Mouse (Mus musculus) kidney, postnatal 4 days (tissue): ENCODE data around the gene 1700109H08Rik.
"Not testable (repeated sequence)": the region's sequence is repeated elsewhere in the genome, so short reads cannot be mapped to it uniquely, and the experiment has no call there.

Experiments used
- DNase-seq, 2 experiments: peaks; one replicate each; pipeline ENCODE4 v3.0.0; 2021; ENCODE audit warnings: mixed read lengths in 2 of 2

The 1700109H08Rik gene

GRCm38 (mm10) chr5:3600298-3600697 lies 28.9 kb downstream of the 1700109H08Rik start:
- no peak for DNase-seq

DNA sequence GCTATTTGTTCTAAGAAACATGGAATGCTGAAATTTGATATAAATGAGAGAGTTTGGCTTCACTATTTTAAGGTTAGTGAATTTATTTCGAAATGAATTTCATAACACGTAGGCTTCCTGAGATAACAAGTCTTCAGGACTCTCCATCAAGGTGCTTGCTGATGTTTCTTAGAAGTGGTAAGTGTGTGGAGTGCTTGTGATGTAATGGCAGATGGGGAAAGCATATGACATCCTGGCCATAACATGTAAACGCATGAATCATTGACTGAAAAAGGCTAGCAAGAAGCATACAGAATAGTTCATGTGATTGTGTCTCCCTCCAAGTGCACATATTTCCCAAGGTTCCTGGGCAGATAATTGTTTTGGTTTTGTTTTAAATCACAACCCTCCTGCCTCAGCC lies 29.4 kb downstream of the 1700109H08Rik start:
- DNase-seq: no peak

DNA sequence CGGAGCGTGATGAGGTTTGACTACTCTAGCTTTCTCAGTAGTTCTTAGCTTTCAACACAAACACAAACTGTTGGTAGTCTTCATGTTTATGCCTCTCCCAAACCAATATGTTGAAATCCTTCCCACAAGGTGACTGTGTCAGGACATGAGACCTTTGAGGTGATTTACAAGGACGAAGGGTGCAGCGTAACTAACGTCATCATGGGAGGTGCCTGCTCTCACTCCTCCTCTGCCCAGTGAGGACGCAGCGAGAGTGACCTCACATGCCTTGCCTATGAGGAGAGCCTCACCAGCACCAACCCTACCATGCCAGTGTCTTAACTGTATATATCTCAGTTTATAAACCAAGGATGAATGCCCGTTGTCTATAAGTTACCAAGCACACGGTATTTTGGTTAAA lies 35.7 kb downstream of the 1700109H08Rik start:
- no peak for DNase-seq

DNA sequence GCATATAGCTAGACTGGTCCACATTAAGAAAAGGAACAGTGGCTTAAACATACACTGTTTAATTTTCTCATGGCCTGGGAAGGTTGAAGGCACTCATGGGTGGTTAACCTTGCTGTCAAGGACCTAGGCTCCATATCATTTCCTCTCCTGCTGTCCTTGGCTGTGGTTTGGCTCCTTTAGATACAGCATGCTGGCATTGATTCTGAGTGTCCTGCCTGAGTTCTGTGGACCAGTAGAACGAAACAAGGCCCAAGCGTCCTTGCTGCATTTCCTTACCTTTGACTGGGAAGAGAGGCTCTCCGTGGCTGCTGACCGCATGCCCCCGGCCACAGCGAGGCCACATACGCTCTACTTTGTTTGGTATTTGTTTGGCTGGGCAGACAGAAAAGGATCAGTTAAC lies 37.9 kb downstream of the 1700109H08Rik start:
- no peak for DNase-seq

- not testable (repeated sequence) for DNase-seq
Measured at GRCm38 (mm10) chr5:3611835-3612234, 40.5 kb downstream of the 1700109H08Rik start.

GRCm38 (mm10) chr5:3620486-3620885 lies 49.1 kb downstream of the 1700109H08Rik start:
- DNase-seq: no peak

DNA sequence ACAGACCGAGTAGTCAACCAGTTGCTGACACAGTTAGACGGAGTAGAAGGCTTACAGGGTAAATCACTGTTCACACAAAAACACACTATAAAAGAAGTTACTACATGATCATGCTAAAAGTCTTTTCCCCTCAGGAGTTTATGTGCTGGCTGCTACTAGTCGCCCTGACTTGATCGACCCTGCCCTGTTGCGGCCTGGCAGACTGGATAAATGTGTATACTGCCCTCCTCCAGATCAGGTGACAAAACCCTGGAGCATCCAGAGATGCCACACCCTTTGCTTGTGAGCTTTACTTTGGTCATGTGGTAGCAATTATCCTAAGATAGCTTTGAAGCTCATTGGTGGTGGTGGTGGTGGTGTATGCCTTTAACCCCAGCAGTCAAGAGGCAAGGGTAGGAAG lies 58.7 kb downstream of the 1700109H08Rik start:
- DNase-seq: no peak

DNA sequence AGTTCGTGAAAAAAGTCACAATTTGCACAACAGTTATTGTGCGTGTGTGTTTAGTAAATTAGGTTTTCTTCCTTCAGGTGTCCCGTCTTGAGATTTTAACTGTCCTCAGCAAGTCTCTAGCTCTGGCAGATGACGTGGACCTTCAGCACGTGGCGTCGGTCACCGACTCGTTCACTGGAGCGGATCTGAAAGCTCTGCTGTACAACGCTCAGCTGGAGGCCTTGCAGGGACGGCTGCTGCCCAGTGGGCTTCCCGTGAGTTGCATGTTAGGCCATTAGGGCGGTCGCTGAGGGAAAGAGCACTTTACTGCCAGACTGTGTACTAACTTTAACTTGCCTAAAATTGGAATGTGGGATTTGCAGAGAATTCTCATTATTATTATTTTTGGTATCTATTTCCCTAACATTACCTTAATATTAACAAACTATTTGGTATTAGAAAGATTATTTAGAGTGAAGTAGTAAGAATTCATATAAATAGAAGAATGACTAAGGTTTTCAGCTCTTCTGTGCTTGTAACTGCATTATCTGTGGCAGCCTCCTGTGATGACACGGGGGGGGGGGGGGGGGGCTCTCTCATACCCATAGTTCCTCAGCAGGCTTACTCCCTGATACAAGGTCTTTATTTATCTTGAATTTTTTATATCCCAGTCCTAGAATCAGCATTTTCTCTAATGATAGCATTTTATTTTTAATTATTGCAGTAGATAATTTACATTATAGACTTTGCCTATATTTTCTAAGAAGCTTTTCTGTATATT lies 60.3 kb downstream of the 1700109H08Rik start:
- peak; percentile 33 to 49 for DNase-seq

DNA sequence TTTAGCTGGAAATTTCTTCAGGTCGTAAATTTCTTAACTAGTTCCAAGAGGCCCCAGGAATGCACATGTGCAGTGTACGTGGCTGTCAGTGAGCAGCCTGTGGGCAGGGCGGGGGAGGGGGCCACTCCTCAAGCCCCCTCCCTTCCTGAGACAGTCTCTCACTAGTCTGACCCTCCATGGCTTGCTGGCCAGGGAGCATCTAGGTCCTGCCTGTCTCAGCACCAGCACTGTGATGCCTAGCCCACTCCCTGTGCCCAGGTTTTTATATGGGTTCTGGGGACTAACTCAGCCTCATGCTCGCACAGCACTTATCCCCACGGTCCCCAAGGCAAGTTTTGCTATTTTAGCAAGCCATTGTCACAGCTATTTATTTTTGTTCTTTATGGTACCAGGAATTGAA lies 60.9 kb downstream of the 1700109H08Rik start:
- DNase-seq: no peak

DNA sequence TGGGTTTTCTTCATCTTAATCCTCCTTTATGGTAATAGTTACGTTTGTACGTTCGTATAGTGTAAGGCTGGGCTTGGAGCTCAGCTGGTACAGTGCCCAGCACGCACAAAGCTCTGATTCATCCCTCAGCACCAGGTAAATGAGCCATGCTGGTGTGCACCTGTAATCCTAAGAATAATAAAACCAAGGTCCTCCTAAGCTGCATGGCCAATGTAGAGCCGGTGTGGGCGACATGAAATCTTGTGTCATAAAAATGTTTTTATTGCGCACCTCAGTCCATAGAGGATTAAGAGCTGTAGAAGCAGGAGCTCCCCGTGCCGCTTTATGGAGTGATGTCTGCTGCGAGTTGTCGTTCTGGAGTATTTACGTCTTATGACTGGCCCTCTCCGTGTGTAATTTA lies 61.9 kb downstream of the 1700109H08Rik start:
- DNase-seq: no peak

GRCm38 (mm10) chr5:3633951-3634350 lies 62.6 kb downstream of the 1700109H08Rik start:
- peak; percentile 11 to 19 for DNase-seq
